Mouse (Mus musculus) heart, postnatal 25 days (tissue): ENCODE measurements around the gene Mylk4. TPM values are rescaled to one million over a fixed set of nuclear protein-coding genes. Genes with fewer than 3 reads are reported as not detected.

Source experiments
- DNase-seq: peaks from one replicate; pipeline ENCODE4 v3.0.0; 2022; ENCODE audit warnings: low spot score
- intact Hi-C: fragments of 180-260 bp; cut with DNase I; formaldehyde crosslinking; loops from one replicate; pipeline ENCODE4 v1.15.1; 2025
- total RNA-seq, 2 experiments: library from RNA; stranded (reverse); gene quantifications; 2 replicates each; pipeline ENCODE4 v1.2.3; 2021

Mylk4 gene
- total RNA-seq, 2 experiments from 2014 or later, result 303 to 406 TPM

DNA sequence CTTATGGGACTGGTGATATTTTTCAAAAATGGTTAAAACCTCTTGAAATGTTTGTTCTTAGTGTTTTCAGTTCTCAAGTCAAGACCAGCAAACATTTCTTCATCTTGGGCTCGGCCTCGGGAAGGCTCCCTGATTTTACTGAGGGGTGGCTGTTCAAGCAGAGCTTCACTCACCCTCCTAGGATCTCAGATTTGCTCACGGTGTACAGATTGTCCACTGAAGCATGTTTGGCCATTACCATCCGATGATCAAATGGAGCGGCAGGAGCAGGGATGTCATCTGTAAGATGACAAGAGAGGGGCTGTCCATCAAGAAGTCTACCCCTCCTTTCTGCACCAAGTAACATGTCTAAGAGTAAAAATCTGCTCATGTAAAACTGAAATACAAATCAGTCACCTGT is 59.1 kb downstream of the Mylk4 start:
- intact Hi-C loops, result no loop called here

DNA sequence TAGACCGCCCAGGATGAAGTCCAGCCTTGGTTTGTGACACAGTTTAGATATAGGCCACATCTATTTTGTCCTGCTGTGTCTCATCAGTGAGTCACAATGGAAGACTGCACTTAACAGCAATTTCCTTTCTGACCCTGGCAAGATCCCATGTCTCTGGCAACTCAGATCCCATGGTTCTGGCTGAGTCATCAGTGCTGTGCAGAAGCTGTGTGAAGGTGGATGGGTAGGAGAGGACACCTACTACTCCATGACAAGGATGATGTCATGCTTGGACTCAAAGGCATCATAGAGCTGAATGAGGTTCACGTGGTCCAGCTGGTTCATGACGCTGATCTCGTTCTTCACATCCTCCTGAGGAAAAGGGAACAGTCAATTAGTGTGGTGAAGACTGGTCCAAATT is 62.0 kb downstream of the Mylk4 start:
- intact Hi-C loops, result no loop called here
- DNase-seq, result no peak

More for the DNA sequence above, 59.1 kb downstream of the Mylk4 start:
- DNase-seq, result no peak

DNA sequence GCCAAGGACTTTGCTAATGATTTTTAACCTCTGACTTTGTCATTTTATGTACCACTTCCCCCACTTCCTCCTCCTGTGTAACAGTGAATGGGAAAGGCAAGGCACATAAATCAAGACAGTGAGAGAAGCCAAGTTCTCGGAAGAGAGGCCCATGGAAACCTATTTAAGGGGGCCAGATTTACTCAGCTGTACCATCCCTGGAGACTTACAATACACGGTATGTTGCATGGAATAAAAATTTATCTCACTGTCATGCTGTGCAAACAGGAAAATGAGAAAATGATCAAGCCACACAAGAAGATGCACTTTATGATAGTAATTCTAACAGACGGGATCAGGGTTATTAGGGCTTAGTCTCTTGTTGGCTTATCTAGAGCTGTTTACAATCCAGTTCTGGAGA is 64.5 kb downstream of the Mylk4 start:
- intact Hi-C loops, result no loop called here
- no peak for DNase-seq

DNA sequence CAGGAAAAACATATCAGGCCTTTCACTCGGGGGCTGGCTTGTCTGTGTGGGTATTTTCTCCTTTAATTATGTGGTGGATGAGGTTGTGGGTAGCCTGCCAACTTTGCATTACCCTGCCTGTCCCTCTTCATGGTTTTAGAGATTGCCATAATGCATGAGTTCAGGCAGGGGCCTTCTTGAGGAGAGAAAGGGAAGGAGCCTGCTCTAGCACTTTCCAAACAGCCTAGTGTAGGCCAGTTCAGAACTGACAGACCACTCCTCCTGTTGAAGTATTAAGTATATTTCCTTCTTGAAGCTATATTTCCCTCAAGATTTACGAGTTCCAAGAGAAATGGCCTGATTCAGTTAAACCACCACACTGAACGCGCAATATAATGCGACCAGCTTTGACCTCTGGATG is 66.0 kb downstream of the Mylk4 start:
- intact Hi-C loops, result no loop called here
- no peak for DNase-seq

DNA sequence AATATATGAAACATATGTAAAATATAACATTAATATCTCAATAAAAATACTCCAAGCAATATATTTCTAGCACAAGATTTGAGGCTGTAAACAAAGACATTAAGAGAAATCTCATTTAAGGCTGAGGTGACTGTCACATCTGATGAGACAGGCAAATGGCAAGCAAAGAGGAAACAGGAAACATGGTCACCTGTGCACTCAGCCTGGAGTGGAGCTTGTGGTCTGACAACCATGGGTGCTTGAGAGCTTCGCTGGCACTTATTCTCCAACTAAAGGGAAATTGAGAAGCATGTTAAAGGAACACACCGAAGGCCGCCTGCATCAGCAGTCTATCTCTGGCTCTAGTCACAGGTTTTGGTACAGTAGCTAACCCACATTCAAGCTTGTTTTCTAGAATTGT is 71.2 kb downstream of the Mylk4 start:
- no peak for DNase-seq
- intact Hi-C loops, result no loop called here

DNA sequence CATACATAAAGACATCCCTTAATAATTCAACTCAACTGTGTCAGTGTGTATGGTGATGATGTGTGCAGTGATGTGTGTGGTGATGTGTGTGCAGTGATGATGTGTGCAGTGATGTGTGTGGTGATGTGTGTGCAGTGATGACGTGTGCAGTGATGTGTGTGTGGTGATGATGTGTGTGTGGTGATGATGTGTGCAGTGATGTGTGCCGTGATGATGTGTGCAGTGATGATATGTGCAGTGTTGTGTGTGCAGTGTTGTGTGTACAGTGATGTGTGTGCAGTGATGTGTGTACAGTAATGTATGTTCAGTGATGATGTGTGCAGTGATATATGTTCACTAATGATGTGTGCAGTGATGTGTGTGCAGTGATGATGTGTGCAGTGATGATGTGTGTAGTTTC is 75.9 kb downstream of the Mylk4 start:
- intact Hi-C loops, result no loop called here
- DNase-seq, result no peak

DNA sequence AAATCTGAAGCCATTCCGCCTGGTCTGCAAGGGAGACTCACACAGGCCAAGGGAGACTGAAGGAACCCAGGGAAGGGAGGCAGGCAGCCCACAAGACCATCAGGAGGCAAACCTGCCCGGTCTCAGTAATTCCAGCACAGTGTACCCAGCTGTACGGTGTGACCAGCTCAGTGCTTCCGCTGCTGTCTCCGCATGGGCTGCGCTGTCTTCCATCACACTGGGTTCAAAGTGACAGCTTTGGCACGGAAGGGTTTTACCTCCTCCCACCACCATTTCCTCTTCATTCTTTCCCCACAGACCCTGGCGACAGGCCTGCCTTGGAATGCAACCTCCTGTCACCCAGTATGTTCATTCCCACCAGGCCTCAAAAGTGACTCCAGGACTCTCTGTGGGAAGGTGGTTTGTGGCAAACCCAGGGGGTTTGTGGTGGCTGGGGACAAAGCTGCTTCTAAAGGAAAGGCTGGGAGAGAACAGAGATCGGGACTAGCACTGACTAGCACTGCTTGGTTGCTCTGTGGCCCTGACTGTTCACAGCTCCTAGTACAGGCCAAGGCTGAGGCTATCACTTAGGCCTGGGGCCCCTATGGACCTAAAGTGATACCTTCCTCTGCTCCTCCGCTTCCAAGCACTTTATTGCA is 77.0 kb downstream of the Mylk4 start:
- peak; percentile 15 for DNase-seq
- intact Hi-C loops, result no loop called here

DNA sequence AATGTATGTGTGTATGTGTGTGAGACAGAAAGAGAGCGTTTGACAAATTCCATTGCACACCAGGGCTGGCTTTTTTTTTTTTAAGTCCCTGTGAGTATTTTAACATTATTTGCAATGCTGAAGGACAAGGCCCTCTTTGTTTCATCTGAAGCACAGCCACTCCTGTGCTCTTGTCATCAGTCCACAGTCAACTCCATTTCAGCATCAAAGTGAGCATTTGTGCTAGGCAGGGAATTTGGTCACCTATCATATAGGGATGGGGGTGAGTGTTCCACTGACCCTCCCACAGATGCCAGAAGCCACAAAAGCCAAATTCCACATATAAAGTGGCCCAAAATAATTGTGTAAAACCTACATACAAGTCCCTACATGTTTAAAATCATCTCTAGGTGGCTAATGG is 78.4 kb downstream of the Mylk4 start:
- DNase-seq, result no peak
- intact Hi-C loops, result no loop called here

DNA sequence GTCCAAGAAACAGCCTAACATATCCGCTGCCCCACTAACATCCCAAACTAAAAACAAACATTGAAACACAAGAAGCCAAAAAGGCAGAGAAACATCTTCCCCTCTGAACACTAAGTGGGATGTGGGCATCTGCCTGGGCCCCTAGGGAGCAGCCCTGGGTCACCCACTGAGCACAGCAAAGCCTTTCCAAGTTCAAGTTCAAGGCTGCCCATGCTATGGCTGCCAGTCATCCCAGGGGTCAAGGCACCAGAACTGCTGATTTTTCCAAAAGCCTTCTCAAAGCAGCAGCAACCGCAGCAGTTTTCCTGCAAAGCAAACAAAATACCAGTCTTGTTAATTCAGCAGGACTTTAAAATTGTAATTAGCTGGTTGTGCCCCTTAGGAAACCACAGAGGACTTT is 78.8 kb downstream of the Mylk4 start:
- no peak for DNase-seq
- intact Hi-C loops, result no loop called here

DNA sequence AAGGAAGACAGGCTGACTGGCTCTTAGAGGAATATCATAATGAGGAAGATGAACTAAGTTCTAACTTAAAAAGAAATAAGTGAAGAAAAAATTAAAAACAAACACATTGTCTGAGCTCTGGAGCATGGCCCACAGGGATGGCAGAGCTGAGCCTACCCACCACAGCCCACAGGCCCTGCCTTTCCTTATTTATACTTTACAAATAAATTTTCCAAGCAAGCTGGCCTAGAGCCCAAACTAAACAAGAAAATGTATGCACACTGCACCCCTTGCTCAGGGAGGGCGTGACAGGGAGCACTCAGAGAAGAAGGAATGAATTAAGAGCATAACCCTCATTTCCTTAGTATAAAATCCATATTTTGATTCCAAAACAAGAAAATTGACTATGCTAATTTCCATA is 82.2 kb downstream of the Mylk4 start:
- intact Hi-C loops, result no loop called here
- DNase-seq, result no peak

DNA sequence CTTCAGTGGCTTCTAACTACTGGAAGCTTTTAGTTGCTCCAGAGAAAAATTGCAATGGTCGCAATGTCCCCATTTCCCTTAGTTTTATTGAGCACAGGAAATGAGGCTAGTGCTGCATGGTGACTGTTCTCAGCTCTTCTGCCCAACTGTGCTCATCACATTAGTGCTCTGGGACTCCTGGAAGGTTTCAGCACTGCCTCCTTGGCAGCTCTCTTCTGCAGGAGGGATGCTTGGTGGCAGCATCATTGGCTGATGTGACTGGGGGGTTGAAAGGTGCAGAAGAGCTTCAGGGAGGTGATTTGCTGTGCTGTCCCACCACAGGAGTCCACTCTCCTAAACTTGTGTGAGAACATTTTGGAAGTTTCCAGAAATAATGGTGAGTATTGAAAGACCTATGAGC is 84.4 kb downstream of the Mylk4 start:
- no peak for DNase-seq
- intact Hi-C loops, result no loop called here

DNA sequence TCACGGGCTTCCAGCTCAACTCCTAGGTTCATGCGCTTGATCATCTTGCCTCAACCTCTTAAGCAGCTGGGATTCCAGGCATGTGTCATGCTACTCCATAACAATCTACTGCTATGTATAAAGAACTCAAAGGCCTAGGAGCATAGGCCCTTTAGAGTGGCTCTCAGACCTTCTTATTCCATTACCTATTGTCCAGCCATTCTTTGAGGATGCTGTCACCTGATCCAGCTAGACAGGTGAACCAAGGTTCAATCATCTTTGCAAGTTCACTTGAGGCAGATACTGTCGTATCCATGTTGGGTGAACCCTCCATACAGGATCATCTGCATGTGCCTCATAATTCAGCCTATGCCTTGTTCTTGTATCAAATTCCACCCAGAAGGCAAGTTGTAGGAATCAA is 84.8 kb downstream of the Mylk4 start:
- intact Hi-C loops, result no loop called here
- DNase-seq, result no peak

DNA sequence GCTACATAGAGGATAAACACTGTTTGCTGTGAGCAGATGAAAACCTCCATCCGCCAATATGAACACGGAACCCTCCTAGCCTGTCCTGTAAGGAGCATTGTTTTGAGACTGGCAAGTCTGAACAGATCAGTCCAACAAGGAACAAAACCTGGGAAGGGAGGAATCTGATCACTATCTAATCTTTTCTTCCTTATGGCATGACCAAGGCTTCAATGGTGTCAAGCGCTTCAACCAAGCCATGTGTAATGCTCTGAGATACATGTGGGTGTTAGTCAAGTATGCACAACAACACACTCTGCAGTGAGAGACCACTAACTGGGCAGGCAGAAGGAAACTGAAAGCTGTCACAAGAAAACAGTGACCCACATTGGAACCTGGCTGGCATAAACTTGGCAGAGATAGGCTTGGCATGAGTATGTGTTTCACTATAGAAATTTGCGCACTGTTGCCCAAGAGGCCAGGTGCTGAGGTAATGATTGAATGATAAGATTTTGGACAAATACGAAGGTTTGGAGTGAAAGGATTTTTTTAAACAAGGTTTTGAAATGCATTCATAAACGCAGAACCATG is 89.8 kb downstream of the Mylk4 start:
- intact Hi-C loops, result no loop called here
- DNase-seq, result no peak

DNA sequence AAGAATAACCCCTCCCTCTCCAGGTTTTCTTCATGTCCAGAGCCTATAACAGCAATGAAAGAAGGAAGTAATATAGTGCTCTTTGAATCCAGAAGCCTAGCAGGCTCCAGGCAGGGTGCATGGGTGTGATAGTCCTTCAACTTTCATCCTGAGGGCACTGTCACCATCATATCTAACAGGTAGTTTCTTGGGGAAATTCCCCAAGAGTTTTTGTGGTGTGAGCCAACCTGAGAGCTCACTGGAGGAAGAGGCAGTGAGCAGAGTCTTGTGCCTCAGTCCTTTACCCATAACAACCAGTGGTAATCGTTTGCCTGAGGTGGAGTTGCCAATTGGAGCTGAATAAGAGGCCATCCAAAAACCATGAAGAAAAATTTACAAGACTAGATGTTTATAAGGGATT is 91.2 kb downstream of the Mylk4 start:
- intact Hi-C loops, result no loop called here
- no peak for DNase-seq

DNA sequence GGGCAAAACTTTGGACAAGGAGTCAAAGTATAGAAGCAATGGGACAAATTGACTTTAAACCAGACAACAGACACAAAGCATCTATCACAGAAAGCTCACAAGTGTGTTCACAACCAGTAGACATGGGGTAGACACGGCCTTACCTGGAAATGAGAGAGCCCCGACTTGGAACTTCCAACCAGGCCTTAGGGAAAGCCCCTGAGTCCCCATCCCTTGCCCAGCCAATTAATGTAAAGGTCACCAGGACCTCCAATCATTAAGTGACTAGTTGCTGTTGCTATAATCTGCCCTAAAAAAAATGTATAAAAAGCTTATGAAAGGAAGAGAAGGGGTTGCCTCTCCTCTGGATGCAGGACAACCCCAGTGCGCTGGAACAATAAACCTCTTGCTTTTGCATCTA is 93.5 kb downstream of the Mylk4 start:
- intact Hi-C loops, result no loop called here
- no peak for DNase-seq

DNA sequence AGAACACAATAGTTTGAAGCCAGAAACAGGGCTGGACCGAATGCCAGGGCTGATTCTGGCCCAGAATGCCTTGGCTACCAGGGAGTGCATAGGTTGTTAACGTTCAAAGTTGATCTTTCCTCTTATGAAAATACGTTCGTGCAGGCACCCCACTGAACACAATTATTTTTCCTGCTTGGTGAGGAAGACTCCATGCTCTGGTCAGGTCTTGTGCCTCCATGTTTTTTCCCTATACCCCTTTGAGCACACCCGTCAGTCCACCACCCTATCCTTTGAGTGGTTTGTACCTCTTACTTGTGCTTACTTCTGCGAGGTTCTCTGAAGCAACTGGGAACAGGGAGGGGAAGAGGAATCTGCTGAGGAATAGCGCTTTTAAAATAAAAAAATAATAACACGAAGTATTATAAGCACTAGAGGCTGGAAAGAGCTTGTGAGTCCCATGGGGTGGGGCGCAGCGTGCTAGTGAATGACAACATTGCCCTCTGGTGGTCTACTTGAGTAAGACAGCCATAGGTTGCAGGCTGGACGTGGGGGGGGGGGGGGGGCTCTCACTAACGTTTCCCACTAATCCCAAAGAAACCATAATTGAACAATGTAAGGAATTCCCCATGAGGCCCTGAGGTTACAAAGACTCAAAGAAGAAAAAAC is 102.8 kb downstream of the Mylk4 start:
- intact Hi-C loops, result loop anchor here (2.0 to 5.0 kb wide), 6 partner anchors 184 to 888 kb away; no protein-coding TSS in a partner anchor
- DNase-seq, result peak; percentile 47

DNA sequence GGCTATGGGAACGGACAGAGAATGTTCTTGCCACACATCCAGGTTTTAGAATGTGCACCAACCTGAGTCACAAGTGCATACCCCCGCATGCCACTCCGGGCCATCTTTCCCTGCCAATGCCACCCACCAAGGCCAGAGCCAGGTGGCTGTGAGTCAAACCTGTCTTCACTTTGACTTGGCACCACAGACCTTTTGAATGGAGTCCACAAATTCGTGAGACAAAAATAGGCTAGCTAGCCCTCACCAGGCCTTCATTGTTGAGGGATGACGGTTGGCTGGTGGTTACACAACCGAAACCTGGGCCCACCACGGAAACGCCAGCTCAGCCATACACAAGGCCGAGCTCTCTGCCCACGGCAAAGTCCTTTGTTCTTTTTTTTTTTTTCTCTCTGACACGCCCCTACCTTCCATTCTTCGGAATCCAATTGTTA is 103.6 kb downstream of the Mylk4 start:
- intact Hi-C loops, result loop anchor here (2.0 to 5.0 kb wide), 6 partner anchors 183 to 887 kb away; no protein-coding TSS in a partner anchor
- DNase-seq, result peak; percentile 27

DNA sequence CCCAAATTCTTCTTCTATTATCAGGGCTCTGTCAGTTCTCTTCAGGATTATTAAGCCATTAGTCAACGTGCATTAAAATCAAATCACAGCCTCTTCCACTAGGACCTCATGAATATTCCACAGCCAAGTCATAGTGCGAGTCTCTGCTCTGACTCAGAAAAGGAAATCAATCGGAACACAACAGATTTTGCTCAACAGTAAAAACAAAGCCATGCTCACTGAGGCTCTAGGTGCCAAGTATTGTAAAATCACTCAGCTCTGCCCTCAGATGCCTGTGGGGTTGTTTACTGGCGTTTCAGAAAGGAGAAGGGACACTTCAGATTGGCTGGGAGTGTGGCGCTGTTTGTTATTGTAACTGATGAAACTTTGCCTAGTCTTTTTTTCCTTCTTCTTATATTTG is 104.8 kb downstream of the Mylk4 start:
- DNase-seq, result no peak
- intact Hi-C loops, result no loop called here

DNA sequence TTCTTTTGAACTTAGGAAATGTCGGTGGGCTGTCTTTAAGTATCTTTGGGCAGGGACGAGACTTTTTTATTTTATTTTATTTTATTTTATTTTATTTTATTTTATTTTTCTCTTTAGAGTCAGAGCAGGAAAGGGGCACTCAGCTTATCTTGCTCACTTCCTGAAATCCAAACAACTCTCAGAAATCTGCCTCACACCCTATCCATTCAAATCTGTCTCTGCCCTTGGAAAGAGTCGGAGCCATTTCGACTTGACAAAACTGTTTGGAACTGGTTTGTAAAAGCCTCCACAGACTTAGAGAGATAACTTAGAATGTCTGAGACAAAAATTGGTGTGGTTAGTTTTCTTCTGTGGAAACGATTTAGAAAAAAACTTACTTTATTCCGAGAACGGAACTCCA is 113.0 kb downstream of the Mylk4 start:
- intact Hi-C loops, result no loop called here
- no peak for DNase-seq

DNA sequence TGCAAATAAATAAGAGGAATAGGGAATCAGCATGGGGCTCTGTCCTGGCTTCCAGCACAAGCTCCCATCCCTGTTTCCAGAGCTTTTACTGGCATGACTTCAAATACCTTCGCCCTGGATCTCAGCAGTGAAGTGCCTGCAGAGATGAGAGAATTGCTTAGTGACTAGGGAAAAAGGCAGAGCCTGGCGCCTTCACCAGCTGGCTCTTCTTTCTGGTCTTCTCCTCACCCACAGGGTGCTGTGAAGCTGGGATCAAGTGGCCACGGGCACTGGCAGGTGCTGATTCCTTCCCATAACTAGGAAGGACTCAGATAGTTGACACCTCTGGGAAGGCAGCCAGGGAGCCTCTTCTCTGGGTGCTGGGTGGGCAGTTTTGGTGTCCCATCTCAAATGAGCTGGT is 115.5 kb downstream of the Mylk4 start:
- DNase-seq, result no peak
- intact Hi-C loops, result no loop called here

DNA sequence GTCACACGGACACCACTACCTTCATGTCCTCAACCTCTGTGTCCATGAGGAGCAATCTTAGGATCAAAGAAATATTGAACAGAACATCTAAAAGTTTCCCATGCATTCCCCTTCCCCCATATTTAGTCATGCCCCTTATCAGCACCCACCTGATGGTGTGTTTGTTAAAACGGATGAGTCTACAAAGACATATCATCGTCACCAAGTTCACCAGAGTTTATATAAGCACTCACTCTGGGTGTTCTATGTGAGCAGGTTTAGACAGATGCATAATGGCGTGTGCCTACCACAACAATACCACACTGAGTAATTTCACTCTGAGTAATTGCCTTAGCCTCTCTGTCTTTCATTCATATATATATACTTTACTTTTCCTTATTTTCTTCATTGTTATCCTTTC is 116.4 kb downstream of the Mylk4 start:
- no peak for DNase-seq
- intact Hi-C loops, result no loop called here

DNA sequence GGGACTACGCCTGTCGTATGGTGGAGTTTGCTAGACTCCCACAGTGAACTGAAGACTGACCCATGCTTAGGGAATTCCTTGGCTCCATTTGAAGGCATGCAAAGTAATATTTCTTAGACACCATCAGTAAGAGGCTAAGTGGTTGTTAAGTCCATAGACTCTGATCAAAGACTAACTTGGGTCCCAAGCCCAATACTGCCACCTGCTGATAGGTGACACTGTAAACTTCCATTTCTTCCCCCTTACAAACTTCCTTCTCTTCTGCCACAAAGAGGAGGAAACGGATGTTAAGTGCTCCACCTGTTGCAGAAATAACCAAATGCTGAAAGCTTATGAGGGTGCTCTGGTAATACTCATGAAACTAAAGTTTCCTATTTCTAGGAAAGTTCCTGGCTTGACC is 121.7 kb downstream of the Mylk4 start:
- DNase-seq, result no peak
- intact Hi-C loops, result loop anchor here (5.0 kb wide), 1 partner anchor 860 kb away; no protein-coding TSS in a partner anchor
